17 mouse cellular contexts compared by ENCODE assay signal in genomic region chr7:66340044-66340443, GRCm38 (mm10). TPM values are rescaled to one million over a fixed set of nuclear protein-coding genes. Genes with fewer than 3 reads are reported as not detected.
DNase-seq lines count a peak whose midpoint lies in the region; ATAC-seq lines count a peak whose summit lies in the region.
"Had no signal": no experiment of that assay in that cellular context is flagged by ENCODE, and none has a peak within 500 bp of the region (broad histone marks: within the 10 kb centered on the region; RNA-seq: fewer than 3 reads in every experiment).

No protein-coding gene starts in this region.

- no peak for ATAC-seq in heart, embryonic 15.5 days (replicated peaks; ENCODE audit: insufficient number of reproducible peaks, insufficient read depth, low FRiP score, low read depth)
- ATAC-seq in lung, embryonic 15.5 days (ENCODE audit: borderline replicate concordance, extremely low read depth, low FRiP score, low TSS enrichment) = 0 out of 2 replicates have a peak, but pooled peaks have one; percentile 17
- peak; percentile 62 for ATAC-seq in intestine, embryonic 16.5 days
- 0 out of 2 replicates have a peak, but pooled peaks have one; percentile 42 for ATAC-seq in stomach, embryonic 14.5 days (ENCODE audit: insufficient number of reproducible peaks, insufficient read depth, low FRiP score, low read depth)
- no peak for ATAC-seq in monocyte, adult 5-6 weeks (replicated peaks; ENCODE audit: insufficient number of reproducible peaks, low FRiP score, low TSS enrichment, poor library complexity, severe bottlenecking)
- ATAC-seq: forebrain, postnatal 0 days had no signal

- peak overlapping the region; percentile 38 for H3K27ac ChIP-seq in heart, embryonic 15.5 days
- peak overlapping the region; percentile 66 for H3K27ac ChIP-seq in lung, embryonic 15.5 days
- peak overlapping the region; percentile 68 for H3K27ac ChIP-seq in intestine, embryonic 16.5 days (ENCODE audit: low read length)
- peak overlapping the region; percentile 49; the same call in 1 of the 2 replicates for H3K27ac ChIP-seq in stomach, embryonic 14.5 days (ENCODE audit: low read length)
- H3K27ac ChIP-seq: embryonic facial prominence, embryonic 15.5 days had no signal

- H3K4me3 ChIP-seq in heart, embryonic 15.5 days = no peak overlapping the region
- no peak overlapping the region for H3K4me3 ChIP-seq in lung, embryonic 15.5 days
- H3K4me3 ChIP-seq in intestine, embryonic 16.5 days (ENCODE audit: low read length) = no peak overlapping the region
- no peak overlapping the region for H3K4me3 ChIP-seq in stomach, embryonic 14.5 days (ENCODE audit: low read depth, low read length)
- H3K4me3 ChIP-seq: embryonic facial prominence, embryonic 15.5 days had no signal

- 37% methylated on average over 3 of the region's 3 CpGs for WGBS in heart, embryonic 15.5 days
- 22% methylated on average over 3 of the region's 3 CpGs for WGBS in lung, embryonic 15.5 days
- WGBS in intestine, embryonic 16.5 days = 28% methylated on average over 3 of the region's 3 CpGs
- 22% methylated on average over 3 of the region's 3 CpGs for WGBS in stomach, embryonic 14.5 days

- no peaks in the 10 kb centered on the region for H3K9me3 ChIP-seq in heart, embryonic 15.5 days (replicated peaks)
- H3K9me3 ChIP-seq in lung, embryonic 15.5 days = no peaks in the 10 kb centered on the region
- H3K9me3 ChIP-seq in intestine, embryonic 16.5 days (ENCODE audit: control insufficient read depth, low read length) = no peaks in the 10 kb centered on the region
- H3K9me3 ChIP-seq in stomach, embryonic 14.5 days (ENCODE audit: control insufficient read depth, low read depth, low read length) = no peaks in the 10 kb centered on the region
- H3K9me3 ChIP-seq: embryonic facial prominence, embryonic 15.5 days had no signal

- H3K4me2 ChIP-seq in heart, embryonic 15.5 days = no peak overlapping the region
- H3K4me2 ChIP-seq in lung, embryonic 15.5 days = peak overlapping the region; percentile 20
- H3K4me2 ChIP-seq in intestine, embryonic 16.5 days (ENCODE audit: low read depth, low read length) = no peak overlapping the region
- H3K4me2 ChIP-seq in stomach, embryonic 14.5 days (replicated peaks; ENCODE audit: low read depth, low read length) = no peak overlapping the region
- H3K4me2 ChIP-seq: embryonic facial prominence, embryonic 15.5 days had no signal

- H3K36me3 ChIP-seq in heart, embryonic 15.5 days = no peaks in the 10 kb centered on the region
- H3K36me3 ChIP-seq in lung, embryonic 15.5 days = peaks cover 6% of the 10 kb centered on the region
- H3K36me3 ChIP-seq in intestine, embryonic 16.5 days (ENCODE audit: control insufficient read depth, insufficient read depth, low read length) = no peaks in the 10 kb centered on the region
- no peaks in the 10 kb centered on the region for H3K36me3 ChIP-seq in stomach, embryonic 14.5 days (ENCODE audit: control insufficient read depth, insufficient read depth, low read length)
- H3K36me3 ChIP-seq: embryonic facial prominence, embryonic 15.5 days had no signal

- H3K9ac ChIP-seq in heart, embryonic 15.5 days = no peak overlapping the region
- no peak overlapping the region for H3K9ac ChIP-seq in lung, embryonic 15.5 days
- H3K9ac ChIP-seq in intestine, embryonic 16.5 days (ENCODE audit: low read depth, low read length) = no peak overlapping the region
- no peak overlapping the region for H3K9ac ChIP-seq in stomach, embryonic 14.5 days (replicated peaks; ENCODE audit: low read depth, low read length)
- H3K9ac ChIP-seq: embryonic facial prominence, embryonic 15.5 days; forebrain, postnatal 0 days had no signal

- peaks cover 14% of the 10 kb centered on the region for H3K4me1 ChIP-seq in heart, embryonic 15.5 days (replicated peaks)
- peaks cover 15% of the 10 kb centered on the region for H3K4me1 ChIP-seq in lung, embryonic 15.5 days
- peaks cover 6% of the 10 kb centered on the region for H3K4me1 ChIP-seq in intestine, embryonic 16.5 days (ENCODE audit: control insufficient read depth, insufficient read depth, low read length)
- peaks cover 12% of the 10 kb centered on the region for H3K4me1 ChIP-seq in stomach, embryonic 14.5 days (ENCODE audit: control insufficient read depth, insufficient read depth, low read length)

- H3K27me3 ChIP-seq in heart, embryonic 15.5 days = no peaks in the 10 kb centered on the region
- H3K27me3 ChIP-seq in lung, embryonic 15.5 days = no peaks in the 10 kb centered on the region
- no peaks in the 10 kb centered on the region for H3K27me3 ChIP-seq in intestine, embryonic 16.5 days (replicated peaks; ENCODE audit: control insufficient read depth, insufficient read depth, low read length)
- no peaks in the 10 kb centered on the region for H3K27me3 ChIP-seq in stomach, embryonic 14.5 days (ENCODE audit: control insufficient read depth, insufficient read depth, low read length)
- H3K27me3 ChIP-seq: CH12.LX; embryonic facial prominence, embryonic 15.5 days; Patski had no signal

- DNase-seq in heart, adult 9 months (ENCODE audit: low spot score in 2 of 2) = no peak
- no peak for DNase-seq in lung, postnatal 10 days
- DNase-seq: cerebellum, postnatal 25 days; forebrain, postnatal 0 days; layer of hippocampus, adult 9-11 months; thymus, postnatal 36 days had no signal

RNA-seq across cellular contexts. Expression of gene Gm10974, which starts 25.7 kb away (rescaled TPM):
- polyA plus RNA-seq in heart, embryonic 15.5 days (2015; fragmentation: Nextera tagmentation; extraction: Ambion mirVana) = not detected in 2 replicates
- not detected in 2 replicates for polyA plus RNA-seq in lung, embryonic 15.5 days (2015; fragmentation: Nextera tagmentation; extraction: Ambion mirVana)
- polyA plus RNA-seq in intestine, embryonic 16.5 days (2015; fragmentation: Nextera tagmentation; extraction: Ambion mirVana) = not detected in 2 replicates
- polyA plus RNA-seq in stomach, embryonic 14.5 days (2014; fragmentation: Nextera tagmentation; extraction: Ambion mirVana) = not detected in 2 replicates
- not detected in 3 replicates for total RNA-seq in monocyte, adult 5-6 weeks (2017)
- total RNA-seq: adrenal gland, adult 2 months; CH12.LX; forebrain, postnatal 0 days; gastrocnemius, postnatal 4 days; left cerebral cortex, postnatal 25 days had no signal
- polyA plus RNA-seq: adrenal gland, adult 2 months; embryonic facial prominence, embryonic 15.5 days; forebrain, postnatal 0 days; Patski had no signal

RNA-seq across cellular contexts. Expression of gene Lrrk1, which starts 48.1 kb away (rescaled TPM):
- 7.8 and 10.9 TPM in 2 replicates for polyA plus RNA-seq in heart, embryonic 15.5 days (2015; fragmentation: Nextera tagmentation; extraction: Ambion mirVana)
- 23.2 and 26.0 TPM in 2 replicates for polyA plus RNA-seq in lung, embryonic 15.5 days (2015; fragmentation: Nextera tagmentation; extraction: Ambion mirVana)
- 15.4 and 16.6 TPM in 2 replicates for polyA plus RNA-seq in intestine, embryonic 16.5 days (2015; fragmentation: Nextera tagmentation; extraction: Ambion mirVana)
- 17.5 and 17.9 TPM in 2 replicates for polyA plus RNA-seq in stomach, embryonic 14.5 days (2014; fragmentation: Nextera tagmentation; extraction: Ambion mirVana)
- 30.2 to 96.4 TPM (median 40.2 TPM) in 3 replicates for total RNA-seq in monocyte, adult 5-6 weeks (2017)

Comparison
In these comparisons a context has a peak if more than half of its experiments do, and no peak if none do; other contexts are left out.
1. ATAC-seq: peak in lung, embryonic 15.5 days (single experiment), intestine, embryonic 16.5 days (single experiment) and stomach, embryonic 14.5 days (single experiment); none in heart, embryonic 15.5 days (single experiment) and monocyte, adult 5-6 weeks (single experiment).
2. Peak in every context shown above with its lines, with median percentiles within 50 percentile points of each other: H3K27ac ChIP-seq.